Mouse (Mus musculus): ENCODE data around the gene Coro7.

DNA sequence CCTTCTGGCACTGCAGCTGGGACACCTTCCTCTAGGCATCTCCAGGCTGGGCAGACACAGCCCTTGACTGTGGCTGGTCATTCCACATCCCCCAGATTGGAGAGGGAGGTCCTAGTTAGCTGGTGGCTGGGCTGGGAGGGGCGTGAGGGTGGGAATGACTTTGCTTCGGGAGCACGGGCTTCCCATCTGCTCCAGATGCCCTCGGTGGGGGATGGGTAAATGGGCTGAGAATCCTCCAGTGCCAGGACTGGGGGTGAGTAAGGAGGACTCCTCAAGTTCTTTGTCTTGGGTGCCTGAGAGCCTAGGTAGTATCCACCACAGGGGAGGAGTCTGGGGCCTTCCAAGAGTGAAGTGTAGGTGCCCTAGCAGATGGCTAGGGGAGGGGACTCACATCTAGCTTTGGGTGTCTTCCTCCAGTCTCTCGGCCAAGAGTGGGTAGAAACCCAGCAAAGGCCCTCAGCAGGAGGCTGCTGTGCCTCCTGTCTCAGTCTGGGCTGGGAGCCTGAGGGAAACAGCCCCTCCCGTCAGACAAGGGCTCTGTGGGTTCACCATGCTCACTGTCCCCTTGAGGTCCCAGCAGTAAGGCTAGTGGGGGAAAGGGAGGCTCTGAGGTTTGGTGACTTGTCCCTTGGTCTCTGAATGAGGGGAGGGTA lies 80.6 kb downstream of the Coro7 start:
- TF ChIP-seq CTCF (IDR thresholded peaks at IDR 0.05; ENCODE audit: low read depth, low read length) (no peak), POLR2A (IDR thresholded peaks at IDR 0.05; ENCODE audit: insufficient read depth, low read length) (no peak)
